Comparison of ENCODE assay signal across 8 mouse cellular contexts in genomic region chr13:21173072-21173471, GRCm38 (mm10). TPM values are rescaled to one million over a fixed set of nuclear protein-coding genes. Genes with fewer than 3 reads are reported as not detected.
DNase-seq lines count a peak whose midpoint lies in the region; ATAC-seq lines count a peak whose summit lies in the region.

No protein-coding gene starts in this region.

- no peaks in the 10 kb centered on the region for H3K9me3 ChIP-seq in embryonic facial prominence, embryonic 13.5 days
- H3K9me3 ChIP-seq in kidney, embryonic 14.5 days (ENCODE audit: control insufficient read depth, low read length), result no peaks in the 10 kb centered on the region
- no peaks in the 10 kb centered on the region for H3K9me3 ChIP-seq in liver, embryonic 11.5 days (ENCODE audit: control insufficient read depth, low read length)
- no peaks in the 10 kb centered on the region for H3K9me3 ChIP-seq in neural tube, embryonic 11.5 days (ENCODE audit: control insufficient read depth, low read length)

- H3K4me1 ChIP-seq in embryonic facial prominence, embryonic 13.5 days, result peaks cover 19% of the 10 kb centered on the region
- H3K4me1 ChIP-seq in kidney, embryonic 14.5 days (ENCODE audit: control insufficient read depth, insufficient read depth, low read length), result peaks cover 6% of the 10 kb centered on the region; the same call in 1 of the 2 replicates
- H3K4me1 ChIP-seq in liver, embryonic 11.5 days (replicated peaks; ENCODE audit: control insufficient read depth, insufficient read depth, low read length), result peaks cover 8% of the 10 kb centered on the region
- no peaks in the 10 kb centered on the region for H3K4me1 ChIP-seq in neural tube, embryonic 11.5 days (ENCODE audit: control insufficient read depth, insufficient read depth, low read length)

- peak overlapping the region; percentile 82 for H3K27ac ChIP-seq in embryonic facial prominence, embryonic 13.5 days
- H3K27ac ChIP-seq in kidney, embryonic 14.5 days (ENCODE audit: low read depth, low read length), result peak overlapping the region; percentile 6; the same call in 1 of the 2 replicates
- no peak overlapping the region; the same call in 1 of the 2 replicates for H3K27ac ChIP-seq in liver, embryonic 11.5 days (ENCODE audit: low read depth, low read length)
- H3K27ac ChIP-seq in neural tube, embryonic 11.5 days (ENCODE audit: low read depth, low read length), result no peak overlapping the region

- H3K4me3 ChIP-seq in embryonic facial prominence, embryonic 13.5 days, result peak overlapping the region; percentile 64
- H3K4me3 ChIP-seq in kidney, embryonic 14.5 days (ENCODE audit: low read length), result peak overlapping the region; percentile 64
- peak overlapping the region; percentile 49 for H3K4me3 ChIP-seq in liver, embryonic 11.5 days (ENCODE audit: low read depth, low read length)
- H3K4me3 ChIP-seq in neural tube, embryonic 11.5 days (ENCODE audit: low read depth, low read length), result peak overlapping the region; percentile 32

- no peaks in the 10 kb centered on the region for H3K27me3 ChIP-seq in embryonic facial prominence, embryonic 13.5 days
- H3K27me3 ChIP-seq in kidney, embryonic 14.5 days (ENCODE audit: control insufficient read depth, insufficient read depth, low read length), result no peaks in the 10 kb centered on the region
- no peaks in the 10 kb centered on the region for H3K27me3 ChIP-seq in liver, embryonic 11.5 days (replicated peaks; ENCODE audit: control insufficient read depth, insufficient read depth, low read length)
- H3K27me3 ChIP-seq in neural tube, embryonic 11.5 days (ENCODE audit: control insufficient read depth, insufficient read depth, low read length), result no peaks in the 10 kb centered on the region

- H3K4me2 ChIP-seq in embryonic facial prominence, embryonic 13.5 days, result peak overlapping the region; percentile 65
- H3K4me2 ChIP-seq in kidney, embryonic 14.5 days (replicated peaks; ENCODE audit: low read depth, low read length), result peak overlapping the region; percentile 66
- peak overlapping the region; percentile 99 for H3K4me2 ChIP-seq in liver, embryonic 11.5 days
- H3K4me2 ChIP-seq in neural tube, embryonic 11.5 days (ENCODE audit: low read depth), result peak overlapping the region; percentile 44

- peak overlapping the region; percentile 65 for H3K9ac ChIP-seq in embryonic facial prominence, embryonic 13.5 days
- H3K9ac ChIP-seq in kidney, embryonic 14.5 days (ENCODE audit: low read depth, low read length), result peak overlapping the region; percentile 15; the same call in 1 of the 2 replicates
- peak overlapping the region; percentile 57 for H3K9ac ChIP-seq in liver, embryonic 11.5 days (ENCODE audit: low read depth, low read length)
- no peak overlapping the region; the same call in 1 of the 2 replicates for H3K9ac ChIP-seq in neural tube, embryonic 11.5 days (ENCODE audit: low read length)

- DNase-seq in 416B (ENCODE audit: low read depth), result peak; percentile 41
- peak; percentile 91 for DNase-seq in adrenal gland, postnatal 10 days
- DNase-seq in heart, adult 9 months (ENCODE audit: low spot score in 2 of 2), result peak; percentile 85 to 89
- DNase-seq in liver, embryonic 11.5 days (ENCODE audit: low spot score), result peak; percentile 63
- DNase-seq in neural tube, embryonic 11.5 days (ENCODE audit: low spot score), result peak; percentile 67
- DNase-seq in urinary bladder, postnatal 14 days (ENCODE audit: low spot score), result peak; percentile 94

- peak; percentile 49; the same call in 1 of the 2 replicates for ATAC-seq in embryonic facial prominence, embryonic 13.5 days (ENCODE audit: insufficient number of reproducible peaks, insufficient read depth, low FRiP score, low TSS enrichment, low read depth)
- peak; percentile 68 for ATAC-seq in kidney, embryonic 14.5 days (ENCODE audit: low FRiP score, low TSS enrichment)
- ATAC-seq in liver, embryonic 11.5 days (replicated peaks; ENCODE audit: low FRiP score), result no peak; the same call in 1 of the 2 replicates
- ATAC-seq in neural tube, embryonic 11.5 days (ENCODE audit: insufficient read depth, low FRiP score, low TSS enrichment), result no peak

- no peaks in the 10 kb centered on the region for H3K36me3 ChIP-seq in embryonic facial prominence, embryonic 13.5 days
- no peaks in the 10 kb centered on the region for H3K36me3 ChIP-seq in kidney, embryonic 14.5 days (ENCODE audit: control insufficient read depth, insufficient read depth, low read length)
- H3K36me3 ChIP-seq in liver, embryonic 11.5 days (ENCODE audit: control insufficient read depth, insufficient read depth, low read length), result no peaks in the 10 kb centered on the region
- H3K36me3 ChIP-seq in neural tube, embryonic 11.5 days (ENCODE audit: control insufficient read depth, insufficient read depth, low read length), result no peaks in the 10 kb centered on the region

- under 1% methylated on average over 11 of the region's 11 CpGs for WGBS in embryonic facial prominence, embryonic 13.5 days
- WGBS in kidney, embryonic 14.5 days, result under 1% methylated on average over 11 of the region's 11 CpGs
- under 1% methylated on average over 11 of the region's 11 CpGs for WGBS in liver, embryonic 11.5 days
- WGBS in neural tube, embryonic 11.5 days, result under 1% methylated on average over 11 of the region's 11 CpGs

RNA-seq across cellular contexts. Expression of gene Trim27, which starts 6.2 kb away (rescaled TPM):
- total RNA-seq in adrenal gland, postnatal 10 days (2021), result 10 to 100 TPM; 50.2 to 51.9 TPM
- polyA plus RNA-seq in embryonic facial prominence, embryonic 13.5 days (2015; fragmentation: Nextera tagmentation; extraction: Ambion mirVana), result 129 and 143 TPM in 2 replicates
- 145 and 164 TPM in 2 replicates for polyA plus RNA-seq in kidney, embryonic 14.5 days (2014; fragmentation: Nextera tagmentation; extraction: Ambion mirVana)
- 165 and 175 TPM in 2 replicates for polyA plus RNA-seq in liver, embryonic 11.5 days (2014; fragmentation: Nextera tagmentation; extraction: Ambion mirVana)
- polyA plus RNA-seq in neural tube, embryonic 11.5 days (2014; fragmentation: Nextera tagmentation; extraction: Ambion mirVana), result 150 and 160 TPM in 2 replicates

RNA-seq across cellular contexts. Expression of gene Olfr1368, which starts 27.4 kb away (rescaled TPM):
- not detected for total RNA-seq in adrenal gland, postnatal 10 days (2021)
- polyA plus RNA-seq in embryonic facial prominence, embryonic 13.5 days (2015; fragmentation: Nextera tagmentation; extraction: Ambion mirVana), result not detected in 2 replicates
- polyA plus RNA-seq in kidney, embryonic 14.5 days (2014; fragmentation: Nextera tagmentation; extraction: Ambion mirVana), result not detected in 2 replicates
- polyA plus RNA-seq in liver, embryonic 11.5 days (2014; fragmentation: Nextera tagmentation; extraction: Ambion mirVana), result not detected in 2 replicates
- not detected in 2 replicates for polyA plus RNA-seq in neural tube, embryonic 11.5 days (2014; fragmentation: Nextera tagmentation; extraction: Ambion mirVana)

RNA-seq across cellular contexts. Expression of gene Olfr263, which starts 43.6 kb away (rescaled TPM):
- not detected for total RNA-seq in adrenal gland, postnatal 10 days (2021)
- polyA plus RNA-seq in embryonic facial prominence, embryonic 13.5 days (2015; fragmentation: Nextera tagmentation; extraction: Ambion mirVana), result not detected in 2 replicates
- not detected in 2 replicates for polyA plus RNA-seq in kidney, embryonic 14.5 days (2014; fragmentation: Nextera tagmentation; extraction: Ambion mirVana)
- not detected in 2 replicates for polyA plus RNA-seq in liver, embryonic 11.5 days (2014; fragmentation: Nextera tagmentation; extraction: Ambion mirVana)
- not detected in 2 replicates for polyA plus RNA-seq in neural tube, embryonic 11.5 days (2014; fragmentation: Nextera tagmentation; extraction: Ambion mirVana)

Comparison
In these comparisons a context has a peak if more than half of its experiments do, and no peak if none do; other contexts are left out.
1. DNase-seq: peak in every context shown above with its lines; median percentile 94 in urinary bladder, postnatal 14 days; 91 in adrenal gland, postnatal 10 days; 87 in heart, adult 9 months; 67 in neural tube, embryonic 11.5 days; 63 in liver, embryonic 11.5 days; 41 in 416B.
2. ATAC-seq: peak in embryonic facial prominence, embryonic 13.5 days (single experiment) and kidney, embryonic 14.5 days (single experiment); none in liver, embryonic 11.5 days (single experiment) and neural tube, embryonic 11.5 days (single experiment).
3. H3K27ac ChIP-seq: peak in embryonic facial prominence, embryonic 13.5 days (single experiment) and kidney, embryonic 14.5 days (single experiment); none in liver, embryonic 11.5 days (single experiment) and neural tube, embryonic 11.5 days (single experiment).
4. H3K4me2 ChIP-seq: peak in every context shown above with its lines; median percentile 99 in liver, embryonic 11.5 days; 66 in kidney, embryonic 14.5 days; 65 in embryonic facial prominence, embryonic 13.5 days; 44 in neural tube, embryonic 11.5 days.
5. Peak in every context shown above with its lines, with median percentiles within 50 percentile points of each other: H3K4me3 ChIP-seq.